Mouse (Mus musculus): ENCODE data around the gene Cacna1h. TPM values are rescaled to one million over a fixed set of nuclear protein-coding genes. Genes with fewer than 3 reads are reported as not detected.

Gene Cacna1h
- 1 to 10 TPM; 7.9 to 8.4 TPM for total RNA-seq (2021)

GRCm38 (mm10) chr17:25433617-25434606, at the start of gene Cacna1h:
Cacna1h (minus strand) TSS chr17:25433783.
- intact Hi-C loops (cut with DNase I) = loop anchor here (2.0 kb wide), 1 partner anchor 33 kb away; no protein-coding TSS in a partner anchor
- DNase-seq = peak; percentile 55 to 70

GRCm38 (mm10) chr17:25482092-25482491, 48.5 kb upstream of the Cacna1h start:
- intact Hi-C loops (cut with DNase I) = no loop called here

GRCm38 (mm10) chr17:25480820-25481219, 47.2 kb upstream of the Cacna1h start:
- no peak for DNase-seq
- intact Hi-C loops (cut with DNase I) = no loop called here

More at GRCm38 (mm10) chr17:25482092-25482491, 48.5 kb upstream of the Cacna1h start:
- no peak for DNase-seq

- no peak for DNase-seq
- intact Hi-C loops (cut with DNase I) = no loop called here
Measured at GRCm38 (mm10) chr17:25480152-25480551, 46.6 kb upstream of the Cacna1h start.

GRCm38 (mm10) chr17:25475946-25476744, 42.6 kb upstream of the Cacna1h start:
- DNase-seq = peak; percentile 62 to 78
- intact Hi-C loops (cut with DNase I) = loop anchor here (1.0 kb wide), 2 partner anchors 31 to 222 kb away; no protein-coding TSS in a partner anchor

GRCm38 (mm10) chr17:25474330-25475077, 40.9 kb upstream of the Cacna1h start:
- intact Hi-C loops (cut with DNase I) = no loop called here
- peak in 1 of 2 experiments; percentile 75 for DNase-seq

- intact Hi-C loops (cut with DNase I) = no loop called here
- no peak for DNase-seq
Measured at GRCm38 (mm10) chr17:25472044-25472443, 38.5 kb upstream of the Cacna1h start.

- DNase-seq = peak; percentile 41 to 46
Measured at GRCm38 (mm10) chr17:25471418-25471817, 37.8 kb upstream of the Cacna1h start.

GRCm38 (mm10) chr17:25469798-25470197, 36.2 kb upstream of the Cacna1h start:
- intact Hi-C loops (cut with DNase I) = loop anchor here (1.0 to 5.0 kb wide), 3 partner anchors 71 to 182 kb away; no protein-coding TSS in a partner anchor

More at GRCm38 (mm10) chr17:25471418-25471817, 37.8 kb upstream of the Cacna1h start:
- intact Hi-C loops (cut with DNase I) = no loop called here

GRCm38 (mm10) chr17:25468301-25468700, 34.7 kb upstream of the Cacna1h start:
- DNase-seq = no peak
- intact Hi-C loops (cut with DNase I) = loop anchor here (5.0 kb wide), 1 partner anchor 181 kb away; no protein-coding TSS in a partner anchor

More at GRCm38 (mm10) chr17:25469798-25470197, 36.2 kb upstream of the Cacna1h start:
- peak; percentile 72 to 82 for DNase-seq

GRCm38 (mm10) chr17:25467781-25468180, 34.2 kb upstream of the Cacna1h start:
- intact Hi-C loops (cut with DNase I) = loop anchor here (2.0 to 5.0 kb wide), 2 partner anchors 33 to 180 kb away; no protein-coding TSS in a partner anchor
- DNase-seq = no peak

- intact Hi-C loops (cut with DNase I) = loop anchor here (2.0 to 5.0 kb wide), 2 partner anchors 31 to 179 kb away; no protein-coding TSS in a partner anchor
Measured at GRCm38 (mm10) chr17:25466257-25466656, 32.7 kb upstream of the Cacna1h start.

GRCm38 (mm10) chr17:25464091-25464490, 30.5 kb upstream of the Cacna1h start:
- intact Hi-C loops (cut with DNase I) = no loop called here
- DNase-seq = no peak

More at GRCm38 (mm10) chr17:25466257-25466656, 32.7 kb upstream of the Cacna1h start:
- DNase-seq = no peak

- intact Hi-C loops (cut with DNase I) = no loop called here
- no peak for DNase-seq
Measured at GRCm38 (mm10) chr17:25463326-25463945, 29.9 kb upstream of the Cacna1h start.

- DNase-seq = peak in 1 of 2 experiments; percentile 33
- intact Hi-C loops (cut with DNase I) = no loop called here
Measured at GRCm38 (mm10) chr17:25462236-25462875, 28.8 kb upstream of the Cacna1h start.

GRCm38 (mm10) chr17:25456540-25456939, 23.0 kb upstream of the Cacna1h start:
- DNase-seq = no peak
- intact Hi-C loops (cut with DNase I) = no loop called here

- DNase-seq = no peak
- intact Hi-C loops (cut with DNase I) = no loop called here
Measured at GRCm38 (mm10) chr17:25454272-25454671, 20.7 kb upstream of the Cacna1h start, which contains the start of gene Tekt4. Tekt4 (plus strand) TSS chr17:25454615.

GRCm38 (mm10) chr17:25452246-25452965, 18.8 kb upstream of the Cacna1h start:
- DNase-seq = no peak

More at GRCm38 (mm10) chr17:25452246-25452965, 18.8 kb upstream of the Cacna1h start:
- intact Hi-C loops (cut with DNase I) = no loop called here

Measured in heart, postnatal 10 days (tissue).